25 mouse cellular contexts compared by ENCODE assay signal in genomic region chr2:174132413-174132969, GRCm38 (mm10). TPM values are rescaled to one million over a fixed set of nuclear protein-coding genes. Genes with fewer than 3 reads are reported as not detected.
DNase-seq lines count a peak whose midpoint lies in the region; ATAC-seq and TF ChIP-seq lines count a peak whose summit lies in the region.
"Had no signal": no experiment of that assay in that cellular context is flagged by ENCODE, and none has a peak within 500 bp of the region (broad histone marks: within the 10 kb centered on the region; RNA-seq: fewer than 3 reads in every experiment).

No protein-coding gene starts in this region.

- WGBS in lung, adult 2 months: 68% methylated on average over 8 of the region's 8 CpGs
- 65% methylated on average over 8 of the region's 8 CpGs for WGBS in liver, embryonic 11.5 days
- 56% methylated on average over 8 of the region's 8 CpGs for WGBS in liver, embryonic 15.5 days (ENCODE audit: insufficient replicate concordance)
- 87% methylated on average over 8 of the region's 8 CpGs for WGBS in midbrain, embryonic 11.5 days

- H3K4me3 ChIP-seq in lung, adult 2 months (replicated peaks; ENCODE audit: extremely low read depth, low read depth, low read length): no peak overlapping the region
- H3K4me3 ChIP-seq in liver, embryonic 11.5 days (ENCODE audit: low read depth, low read length): no peak overlapping the region
- H3K4me3 ChIP-seq in liver, embryonic 15.5 days (replicated peaks): no peak overlapping the region
- H3K4me3 ChIP-seq in midbrain, embryonic 11.5 days (ENCODE audit: low read depth, low read length): no peak overlapping the region
- H3K4me3 ChIP-seq: forebrain, embryonic 10.5 days; forebrain, embryonic 13.5 days; heart, adult 2 months; hindbrain, embryonic 13.5 days had no signal

- no peaks in the 10 kb centered on the region for H3K4me1 ChIP-seq in lung, adult 2 months (ENCODE audit: control insufficient read depth, insufficient read depth, low read length)
- no peaks in the 10 kb centered on the region for H3K4me1 ChIP-seq in liver, embryonic 11.5 days (replicated peaks; ENCODE audit: control insufficient read depth, insufficient read depth, low read length)
- peaks cover 4% of the 10 kb centered on the region for H3K4me1 ChIP-seq in liver, embryonic 15.5 days (replicated peaks)
- H3K4me1 ChIP-seq in midbrain, embryonic 11.5 days (ENCODE audit: control insufficient read depth, insufficient read depth, low read length): no peaks in the 10 kb centered on the region

- no peak overlapping the region for H3K27ac ChIP-seq in liver, embryonic 11.5 days (ENCODE audit: low read depth, low read length)
- no peak overlapping the region for H3K27ac ChIP-seq in liver, embryonic 15.5 days (replicated peaks)
- no peak overlapping the region for H3K27ac ChIP-seq in midbrain, embryonic 11.5 days (ENCODE audit: low read depth, low read length)
- H3K27ac ChIP-seq: forebrain, embryonic 10.5 days; forebrain, embryonic 13.5 days; heart, adult 2 months; hindbrain, embryonic 13.5 days had no signal

- DNase-seq in lung, postnatal 10 days: peak; percentile 6
- no peak for DNase-seq in lung, adult 2 months
- peak; percentile 32 for DNase-seq in liver, embryonic 11.5 days (ENCODE audit: low spot score)
- peak; percentile 68 for DNase-seq in yolk sac, embryonic 10.5 days (ENCODE audit: low spot score)
- no peak for DNase-seq in midbrain, embryonic 11.5 days (ENCODE audit: low spot score, missing footprints)
- DNase-seq in MN1 (ENCODE audit: low spot score): no peak
- DNase-seq in embryo, embryonic 9.5 days (ENCODE audit: extremely low spot score): no peak
- DNase-seq: adrenal gland, postnatal 14 days; B cell, adult 2 months; cerebellum, adult 11-12 months; cerebellum, adult 8-10 months; cerebellum, postnatal 10 days; cerebellum, postnatal 36 days; embryo, embryonic 11 days; gastrocnemius, postnatal 10 days; gastrocnemius, postnatal 36 days; heart, adult 2 months had no signal

- no peaks in the 10 kb centered on the region for H3K36me3 ChIP-seq in liver, embryonic 11.5 days (ENCODE audit: control insufficient read depth, insufficient read depth, low read length)
- no peaks in the 10 kb centered on the region for H3K36me3 ChIP-seq in liver, embryonic 15.5 days (replicated peaks)
- H3K36me3 ChIP-seq in midbrain, embryonic 11.5 days (ENCODE audit: control insufficient read depth, insufficient read depth, low read length): no peaks in the 10 kb centered on the region
- H3K36me3 ChIP-seq: forebrain, embryonic 10.5 days; G1E; hindbrain, embryonic 13.5 days had no signal

- H3K9ac ChIP-seq in liver, embryonic 11.5 days (ENCODE audit: low read depth, low read length): no peak overlapping the region
- H3K9ac ChIP-seq in liver, embryonic 15.5 days: no peak overlapping the region
- H3K9ac ChIP-seq in midbrain, embryonic 11.5 days (ENCODE audit: low read length): no peak overlapping the region
- H3K9ac ChIP-seq: forebrain, embryonic 13.5 days; hindbrain, embryonic 13.5 days had no signal

- no peak for TF ChIP-seq POLR2A in lung, adult 2 months (IDR thresholded peaks at IDR 0.05; ENCODE audit: borderline replicate concordance, extremely low read depth, low read depth, low read length)

- H3K4me2 ChIP-seq in liver, embryonic 11.5 days: no peak overlapping the region
- H3K4me2 ChIP-seq in liver, embryonic 15.5 days: no peak overlapping the region
- H3K4me2 ChIP-seq in midbrain, embryonic 11.5 days: no peak overlapping the region
- H3K4me2 ChIP-seq: forebrain, embryonic 13.5 days; heart, embryonic 11.5 days; hindbrain, embryonic 13.5 days had no signal

- no peaks in the 10 kb centered on the region for H3K9me3 ChIP-seq in liver, embryonic 11.5 days (ENCODE audit: control insufficient read depth, low read length)
- no peaks in the 10 kb centered on the region for H3K9me3 ChIP-seq in liver, embryonic 15.5 days (replicated peaks)
- no peaks in the 10 kb centered on the region for H3K9me3 ChIP-seq in midbrain, embryonic 11.5 days (ENCODE audit: control insufficient read depth, low read length)
- H3K9me3 ChIP-seq: forebrain, embryonic 10.5 days; forebrain, embryonic 13.5 days; G1E; hindbrain, embryonic 13.5 days had no signal

- no peak for TF ChIP-seq CTCF in lung, adult 2 months (IDR thresholded peaks at IDR 0.05; ENCODE audit: insufficient read depth, low read length)

- no peaks in the 10 kb centered on the region for H3K27me3 ChIP-seq in liver, embryonic 11.5 days (replicated peaks; ENCODE audit: control insufficient read depth, insufficient read depth, low read length)
- H3K27me3 ChIP-seq in liver, embryonic 15.5 days: no peaks in the 10 kb centered on the region
- no peaks in the 10 kb centered on the region for H3K27me3 ChIP-seq in midbrain, embryonic 11.5 days (ENCODE audit: control insufficient read depth, insufficient read depth, low read length)
- H3K27me3 ChIP-seq: forebrain, embryonic 13.5 days; hindbrain, embryonic 13.5 days had no signal

- ATAC-seq in liver, embryonic 11.5 days (replicated peaks; ENCODE audit: low FRiP score): 0 out of 2 replicates have a peak, but pooled peaks have one; percentile 30
- peak; percentile 37; the same call in 1 of the 2 replicates for ATAC-seq in liver, embryonic 15.5 days (ENCODE audit: insufficient read depth)
- no peak for ATAC-seq in midbrain, embryonic 11.5 days (ENCODE audit: low FRiP score)
- ATAC-seq: forebrain, embryonic 13.5 days; forebrain, embryonic 16.5 days; hindbrain, embryonic 16.5 days had no signal

RNA-seq across cellular contexts. Expression of gene Npepl1, which starts 22.3 kb away (rescaled TPM):
- 116 and 117 TPM in 2 replicates for polyA plus RNA-seq in lung, adult 2 months (2012; rRNA removed)
- polyA plus RNA-seq in liver, embryonic 11.5 days (2014; fragmentation: Nextera tagmentation; extraction: Ambion mirVana): 57.7 and 59.1 TPM in 2 replicates
- 29.6 and 33.8 TPM in 2 replicates for polyA plus RNA-seq in liver, embryonic 15.5 days (2015; fragmentation: Nextera tagmentation; extraction: Ambion mirVana)
- polyA plus RNA-seq in midbrain, embryonic 11.5 days (2014; fragmentation: Nextera tagmentation; extraction: Ambion mirVana): 30.5 and 34.0 TPM in 2 replicates

RNA-seq across cellular contexts. Expression of gene Stx16, which starts 56.4 kb away (rescaled TPM):
- 35.0 and 43.1 TPM in 2 replicates for polyA plus RNA-seq in lung, adult 2 months (2012; rRNA removed)
- 7.2 and 9.6 TPM in 2 replicates for polyA plus RNA-seq in liver, embryonic 11.5 days (2014; fragmentation: Nextera tagmentation; extraction: Ambion mirVana)
- 2.7 and 3.1 TPM in 2 replicates for polyA plus RNA-seq in liver, embryonic 15.5 days (2015; fragmentation: Nextera tagmentation; extraction: Ambion mirVana)
- polyA plus RNA-seq in midbrain, embryonic 11.5 days (2014; fragmentation: Nextera tagmentation; extraction: Ambion mirVana): 8.1 and 9.3 TPM in 2 replicates

Comparison
In these comparisons a context has a peak if more than half of its experiments do, and no peak if none do; other contexts are left out.
1. DNase-seq: peak in lung, postnatal 10 days (single experiment), liver, embryonic 11.5 days (single experiment) and yolk sac, embryonic 10.5 days (single experiment); none in lung, adult 2 months (single experiment), midbrain, embryonic 11.5 days (single experiment), MN1 (single experiment) and embryo, embryonic 9.5 days (single experiment).